Mouse (Mus musculus) ES-E14 (cell line): Measurements from ENCODE around the gene Mtfr1l. TPM values are rescaled to one million over a fixed set of nuclear protein-coding genes. Genes with fewer than 3 reads are reported as not detected.
"Not testable (repeated sequence)": the region's sequence is repeated elsewhere in the genome, so short reads cannot be mapped to it uniquely, and the experiment has no call there.

ENCODE experiments used
- DNase-seq: peaks from one replicate; pipeline ENCODE4 v3.0.0-alpha.2; 2013; ENCODE audit warnings: low read depth, low spot score
- H3K27ac ChIP-seq: 2 replicates; pipeline ENCODE4 v1.5.1; 2012; ENCODE audit warnings: low read depth, mild to moderate bottlenecking, low read length, moderate library complexity, mixed read lengths; ENCODE audit not compliant: poor library complexity, insufficient read depth, severe bottlenecking
- H3K36me3 ChIP-seq: 2 replicates; pipeline ENCODE4 v1.6.1; 2012; ENCODE audit warnings: mild to moderate bottlenecking, low read length, moderate library complexity, mixed read lengths; ENCODE audit not compliant: control insufficient read depth, poor library complexity, insufficient read depth, severe bottlenecking
- H3K4me1 ChIP-seq, 2 experiments: fragments of 150-350 bp in 1 of 2; sonication (generic) in 1 of 2; 2 replicates each; pipeline ENCODE4 v1.6.1; 2012; ENCODE audit warnings: low read length in 2 of 2, mild to moderate bottlenecking in 1 of 2, mixed read lengths in 1 of 2; ENCODE audit not compliant: control insufficient read depth in 2 of 2, insufficient read depth in 2 of 2, poor library complexity in 1 of 2
- H3K4me3 ChIP-seq, 2 experiments: fragments of 150-350 bp in 1 of 2; sonication (generic) in 1 of 2; 2 replicates each; pipeline ENCODE4 v1.5.1; 2012; ENCODE audit warnings: low read length in 2 of 2, low read depth in 1 of 2, mild to moderate bottlenecking in 1 of 2, mixed read lengths in 1 of 2; ENCODE audit not compliant: insufficient read depth in 1 of 2, poor library complexity in 1 of 2, severe bottlenecking in 1 of 2
- H3K9ac ChIP-seq: 2 replicates; pipeline ENCODE4 v1.6.1; 2012; ENCODE audit warnings: low read depth, mild to moderate bottlenecking, low read length, mixed read lengths; ENCODE audit not compliant: poor library complexity, insufficient read depth, severe bottlenecking
- H3K9me3 ChIP-seq: fragments of 150-350 bp; sonication (generic); 2 replicates; pipeline ENCODE4 v1.6.1; 2012; ENCODE audit warnings: low read depth, mild to moderate bottlenecking, low read length; ENCODE audit not compliant: control insufficient read depth, insufficient read depth
- CHD2 ChIP-seq: IDR thresholded peaks from 2 replicates; pipeline ENCODE4 v1.6.1; 2014; ENCODE audit warnings: mild to moderate bottlenecking, low read depth, low read length, inconsistent platforms
- HCFC1 ChIP-seq: IDR thresholded peaks from 2 replicates; pipeline ENCODE4 v1.6.1; 2012; ENCODE audit warnings: low read length, inconsistent platforms, borderline replicate concordance; ENCODE audit not compliant: insufficient read depth
- MAFK ChIP-seq: IDR thresholded peaks from 2 replicates; pipeline ENCODE4 v1.6.1; 2014; ENCODE audit warnings: mild to moderate bottlenecking, low read depth, low read length, inconsistent platforms; ENCODE audit not compliant: insufficient read depth
- ZC3H11A ChIP-seq: IDR thresholded peaks from 2 replicates; pipeline ENCODE4 v1.6.1; 2012; ENCODE audit warnings: low read depth, mild to moderate bottlenecking, inconsistent platforms, low read length, borderline replicate concordance
- ZNF384 ChIP-seq: IDR thresholded peaks from 2 replicates; pipeline ENCODE4 v1.6.1; 2012; ENCODE audit warnings: low read depth, low read length, inconsistent platforms
- in situ Hi-C, 2 experiments: fragments of 600-800 bp; cut with MboI; formaldehyde crosslinking; loops; one replicate each; pipeline ENCODE4 v1.15.1; 2025; ENCODE audit warnings: low sequenced_read_pairs in 2 of 2, inconsistent platforms in 1 of 2; ENCODE audit not compliant: unreplicated experiment in 2 of 2
- total RNA-seq: library from RNA; depleted of rRNA; stranded (reverse); fragments of 300-350 nt; gene quantifications from 2 replicates; pipeline ENCODE4 v1.2.3, GENCODE M21; 2012

Gene Mtfr1l
- total RNA-seq, 1 experiment: 43.7 TPM

- H3K9ac ChIP-seq: no peak overlapping the region
- H3K36me3 ChIP-seq: no peaks in the 10 kb centered on the region
- no peak for TF ChIP-seq HCFC1
- no peak for TF ChIP-seq CHD2
- TF ChIP-seq ZNF384: no peak
- TF ChIP-seq ZC3H11A: no peak
- no peak for TF ChIP-seq MAFK
- DNase-seq: no peak
- H3K4me1 ChIP-seq: peaks cover 3 to 8% of the 10 kb centered on the region in 2 experiments; a peak in 1 of 4 replicates
- in situ Hi-C loops: no loop called here
- no peak overlapping the region for H3K27ac ChIP-seq
- H3K9me3 ChIP-seq: no peaks in the 10 kb centered on the region
- H3K4me3 ChIP-seq: no peak overlapping the region
Observed at GRCm38 (mm10) chr4:134501095-134501494, 34.1 kb downstream of the Mtfr1l start.

GRCm38 (mm10) chr4:134498983-134499382 lies 36.2 kb downstream of the Mtfr1l start:
- peaks cover 8 to 18% of the 10 kb centered on the region in 2 experiments; a peak in 3 of 4 replicates for H3K4me1 ChIP-seq
- in situ Hi-C loops, H3K36me3 ChIP-seq, DNase-seq, H3K9me3 ChIP-seq, H3K4me3 ChIP-seq, H3K9ac ChIP-seq, H3K27ac ChIP-seq: not testable (repeated sequence)

- no peak for DNase-seq
- TF ChIP-seq HCFC1 (no peak), ZNF384 (no peak), MAFK (no peak), CHD2 (no peak), ZC3H11A (no peak)
- Histone ChIP-seq H3K9ac (no peak overlapping the region), H3K27ac (no peak overlapping the region), H3K4me1 (peaks cover 8 to 19% of the 10 kb centered on the region in 2 experiments; a peak in 3 of 4 replicates), H3K9me3 (no peaks in the 10 kb centered on the region), H3K4me3 (no peak overlapping the region), H3K36me3 (no peaks in the 10 kb centered on the region)
- in situ Hi-C loops: no loop called here
Observed at GRCm38 (mm10) chr4:134497986-134498731, 37.0 kb downstream of the Mtfr1l start.

GRCm38 (mm10) chr4:134497223-134497622 lies 38.0 kb downstream of the Mtfr1l start:
- H3K9ac ChIP-seq: no peak overlapping the region
- no peaks in the 10 kb centered on the region for H3K9me3 ChIP-seq
- TF ChIP-seq MAFK: no peak
- no peak for TF ChIP-seq ZC3H11A
- no peak for TF ChIP-seq CHD2
- no peak for TF ChIP-seq HCFC1
- TF ChIP-seq ZNF384: no peak
- DNase-seq: no peak
- peaks cover 8 to 19% of the 10 kb centered on the region in 2 experiments; a peak in 3 of 4 replicates for H3K4me1 ChIP-seq
- H3K27ac ChIP-seq: no peak overlapping the region
- H3K4me3 ChIP-seq: peak overlapping the region; percentile 20 to 53; a peak in 2 of 4 replicates
- H3K36me3 ChIP-seq: no peaks in the 10 kb centered on the region
- in situ Hi-C loops: no loop called here
